Mouse (Mus musculus): ENCODE measurements around the gene Bag3.
"Not testable (repeated sequence)": the region's sequence is repeated elsewhere in the genome, so short reads cannot be mapped to it uniquely, and the experiment has no call there.

Bag3 gene

DNA sequence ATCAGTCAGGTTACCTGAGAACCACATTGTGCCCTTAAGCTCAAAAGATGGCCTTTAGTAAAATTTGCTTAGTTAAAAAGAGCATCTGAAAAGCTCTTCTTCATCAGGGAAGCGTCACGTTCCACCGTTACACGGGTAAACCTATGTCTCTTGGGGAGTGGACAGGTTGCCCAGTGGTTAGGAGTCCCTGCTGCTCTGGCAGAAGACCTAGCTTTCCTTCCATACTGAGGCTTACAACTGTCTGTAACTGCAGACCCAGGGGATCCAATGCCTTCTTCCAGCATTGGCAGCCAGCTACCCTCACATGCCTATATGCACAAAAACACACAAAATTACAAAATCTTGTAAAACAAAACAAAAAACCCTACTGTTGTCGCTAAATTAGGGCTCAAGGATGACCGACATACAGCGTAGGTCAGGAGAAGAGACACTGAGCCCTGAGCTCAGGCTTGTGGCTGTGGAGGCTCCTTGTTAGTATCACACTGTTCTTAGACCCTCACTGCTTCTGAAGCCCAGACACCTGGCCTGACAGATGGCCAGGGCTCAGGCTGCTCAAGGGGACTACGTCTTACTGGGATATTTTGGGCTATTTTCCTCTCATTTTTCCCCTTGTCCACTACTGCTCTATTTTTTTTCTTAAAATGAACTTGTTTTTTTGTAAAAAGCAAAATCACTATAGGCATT is 44.3 kb downstream of the Bag3 start:
- no peak for DNase-seq (ENCODE audit: low spot score in 2 of 2)

DNA sequence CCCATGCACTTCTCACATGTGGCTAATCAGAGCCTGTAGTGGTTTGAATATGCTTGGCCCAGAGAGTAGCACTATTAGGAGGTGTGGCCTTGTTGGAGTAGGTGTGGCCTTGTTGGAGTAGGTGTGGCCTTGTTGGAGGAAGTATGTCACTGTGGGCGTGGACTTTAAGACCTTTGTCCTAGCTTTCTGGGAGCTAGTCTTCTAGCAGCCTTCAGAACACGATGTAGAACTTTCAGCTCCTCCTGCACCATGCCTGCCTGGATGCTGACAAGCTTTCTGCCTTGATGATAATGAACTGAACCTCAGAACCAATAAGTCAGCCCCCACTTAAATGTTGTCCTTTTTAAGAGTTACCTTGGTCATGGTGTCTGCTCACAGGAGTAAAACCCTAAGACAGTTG is 46.0 kb downstream of the Bag3 start:
- DNase-seq (ENCODE audit: low spot score in 2 of 2): not testable (repeated sequence)

GRCm38 (mm10) chr7:128569987-128570656 is 46.7 kb downstream of the Bag3 start:
- DNase-seq (ENCODE audit: low spot score in 2 of 2): no peak

GRCm38 (mm10) chr7:128570657-128571056 is 47.2 kb downstream of the Bag3 start:
- not testable (repeated sequence) for DNase-seq (ENCODE audit: low spot score in 2 of 2)

GRCm38 (mm10) chr7:128572030-128572429 is 48.6 kb downstream of the Bag3 start:
- DNase-seq (ENCODE audit: low spot score in 2 of 2): no peak

DNA sequence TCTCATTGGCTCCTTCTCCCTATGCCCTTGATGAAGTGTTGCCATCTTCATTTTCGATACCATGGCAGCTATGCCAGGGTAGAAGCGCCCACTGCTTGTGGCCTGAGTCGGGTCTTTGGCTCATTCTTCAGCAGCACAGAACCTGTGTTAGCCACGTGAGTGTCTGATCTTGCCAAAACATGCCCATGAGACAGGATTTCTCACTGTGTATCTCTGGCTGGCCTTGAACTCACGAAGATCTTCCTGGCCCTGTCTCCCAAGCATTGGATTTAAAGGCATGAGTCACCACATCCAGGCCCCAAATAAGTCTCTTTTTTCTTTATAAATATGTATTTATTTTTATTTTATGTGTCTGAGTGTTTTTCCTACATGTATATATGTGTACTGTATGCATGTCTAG is 51.8 kb downstream of the Bag3 start:
- no peak for DNase-seq (ENCODE audit: low spot score in 2 of 2)

GRCm38 (mm10) chr7:128575794-128576193 is 52.4 kb downstream of the Bag3 start:
- DNase-seq (ENCODE audit: low spot score in 2 of 2): no peak

DNA sequence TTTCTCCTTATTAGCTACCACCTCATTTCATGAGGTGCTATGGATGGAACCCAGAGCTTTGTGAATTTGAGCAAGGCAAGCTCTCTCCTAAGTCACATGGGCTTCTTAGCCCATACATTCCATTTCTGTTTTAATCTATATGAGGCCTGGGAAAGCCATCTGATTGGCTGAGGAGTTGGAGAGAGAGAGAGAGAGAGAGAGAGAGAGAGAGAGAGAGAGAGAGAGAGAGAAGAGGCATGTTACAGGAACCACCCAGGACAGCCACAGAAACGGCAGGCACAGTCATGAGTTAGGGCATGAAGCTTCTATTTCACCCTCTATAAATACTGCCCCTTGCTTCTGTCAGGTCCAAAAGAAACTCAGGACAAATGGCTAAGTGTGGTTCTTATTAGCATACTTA is 54.2 kb downstream of the Bag3 start:
- DNase-seq (ENCODE audit: low spot score in 2 of 2): no peak

GRCm38 (mm10) chr7:128578199-128578945 is 55.0 kb downstream of the Bag3 start:
- no peak for DNase-seq (ENCODE audit: low spot score in 2 of 2)

- no peak for DNase-seq (ENCODE audit: low spot score in 2 of 2)
These were observed 56.0 kb downstream of the Bag3 start for GRCm38 (mm10) chr7:128579381-128579780.

DNA sequence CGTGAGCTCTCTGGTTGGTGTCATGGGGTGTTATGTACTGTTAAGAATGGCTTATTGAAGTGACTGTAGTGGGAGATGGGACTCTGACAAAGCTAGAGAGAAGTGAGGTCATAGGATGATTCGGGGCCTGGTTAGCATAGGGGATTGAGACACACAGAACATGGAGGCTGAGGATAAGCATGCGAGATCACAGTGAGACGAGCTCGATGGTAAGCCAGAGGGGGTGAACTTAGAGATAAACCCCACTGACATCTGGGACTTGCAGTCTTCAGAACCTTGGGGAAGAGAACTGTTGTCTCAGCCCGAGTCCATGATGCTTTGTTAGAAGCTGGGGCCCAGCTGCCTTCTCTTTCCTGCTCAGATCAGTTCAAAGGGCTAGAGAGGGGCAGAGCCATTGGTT is 56.9 kb downstream of the Bag3 start:
- no peak for DNase-seq (ENCODE audit: low spot score in 2 of 2)

DNA sequence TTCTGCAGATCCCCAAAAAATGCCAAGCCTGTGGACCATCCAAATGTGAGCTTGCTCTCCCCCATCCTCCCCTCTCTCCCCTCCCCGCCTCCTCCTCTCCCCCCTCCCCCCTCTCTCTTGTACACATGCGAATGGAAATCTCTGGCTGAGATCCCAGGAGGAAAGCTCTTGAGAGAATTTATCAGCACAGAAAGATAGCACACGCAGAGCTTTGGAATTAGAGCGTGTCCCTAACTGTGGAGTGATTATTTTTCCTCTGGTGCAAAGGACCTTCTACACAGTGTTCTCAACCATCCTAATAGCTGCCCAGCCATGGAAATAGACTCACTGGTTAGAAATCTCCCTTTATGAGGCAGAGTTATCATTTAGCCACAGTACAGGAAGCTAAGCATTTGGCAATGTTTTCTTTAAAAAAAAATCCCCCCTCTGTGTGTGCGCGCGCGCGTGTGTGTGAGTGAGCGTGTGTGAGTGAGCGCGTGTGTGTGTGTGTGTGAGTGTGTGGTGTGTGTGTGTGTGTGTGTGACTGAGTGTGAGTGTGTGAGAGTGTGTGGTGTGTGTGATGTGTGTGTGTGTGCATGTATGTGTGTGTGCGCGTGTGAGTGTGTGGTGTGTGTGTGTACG is 58.6 kb downstream of the Bag3 start:
- no peak for DNase-seq (ENCODE audit: low spot score in 2 of 2)

- DNase-seq (ENCODE audit: low spot score in 2 of 2): no peak
These were observed 60.0 kb downstream of the Bag3 start for GRCm38 (mm10) chr7:128583213-128583948.

GRCm38 (mm10) chr7:128587334-128587933 is 64.0 kb downstream of the Bag3 start:
- DNase-seq (ENCODE audit: low spot score in 2 of 2): no peak

GRCm38 (mm10) chr7:128591345-128592084 is 68.1 kb downstream of the Bag3 start:
- DNase-seq (ENCODE audit: low spot score in 2 of 2): no peak

DNA sequence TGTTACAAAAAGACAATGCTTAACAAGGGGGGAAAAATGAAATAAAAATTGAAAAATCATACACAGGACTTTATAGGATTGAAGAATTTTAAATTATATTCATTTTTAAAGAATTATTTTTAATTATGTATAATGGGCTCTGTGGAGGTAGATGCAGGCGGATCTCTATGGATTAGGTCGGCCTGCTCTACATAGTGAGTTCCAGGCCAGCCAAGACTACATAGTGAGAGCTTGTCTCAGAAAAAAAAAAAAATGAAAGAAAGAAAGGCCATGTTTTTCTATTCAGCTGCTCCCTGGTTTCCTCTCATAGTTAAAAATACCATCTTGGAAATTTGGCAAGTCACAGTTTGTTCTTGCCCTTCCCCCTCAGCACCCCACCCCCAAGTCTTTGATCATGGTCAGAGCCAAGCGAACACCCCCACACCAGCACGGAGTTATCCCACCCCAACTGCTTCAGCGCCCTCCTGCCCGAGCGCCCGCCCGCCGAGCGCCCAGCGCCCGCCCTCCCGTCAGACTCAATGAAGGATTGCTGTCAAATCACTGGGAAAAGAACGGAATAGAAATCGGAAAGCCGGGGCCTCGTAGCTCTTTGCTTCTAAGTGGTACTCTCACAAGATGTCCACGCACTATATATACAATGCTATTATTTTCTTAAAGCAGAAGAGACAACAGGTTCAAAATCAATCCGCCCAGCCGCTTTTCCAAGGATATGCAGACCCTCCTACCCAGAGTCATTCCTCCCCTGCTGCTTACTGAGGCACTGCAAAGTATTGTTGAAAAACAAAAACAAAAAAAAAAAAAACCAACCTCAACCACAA is 68.9 kb downstream of the Bag3 start:
- DNase-seq (ENCODE audit: low spot score in 2 of 2): no peak

- no peak for DNase-seq (ENCODE audit: low spot score in 2 of 2)
These were observed 69.5 kb downstream of the Bag3 start for GRCm38 (mm10) chr7:128592936-128593241.

- no peak for DNase-seq (ENCODE audit: low spot score in 2 of 2)
These were observed 72.9 kb downstream of the Bag3 start for GRCm38 (mm10) chr7:128596274-128596673.

All from spleen, postnatal 14 days (tissue).